Mouse (Mus musculus) embryonic stem cell, embryonic (primary cell): ENCODE data around the gene Ptprn2.

Experiments
- CTCF ChIA-PET, 4 experiments: fragments of 300-600 bp in 2 of 4; fragments of 350-600 bp in 2 of 4; sonication (Branson Sonifier 250); formaldehyde crosslinking; loops; one replicate each; lab custom pipeline; 2022; ENCODE audit warnings: inconsistent platforms in 2 of 4; lab: Charles Lee
- POLR2A ChIA-PET, 4 experiments: fragments of 300-600 bp in 2 of 4; fragments of 350-600 bp in 2 of 4; sonication (Branson Sonifier 250); formaldehyde crosslinking; loops; one replicate each; lab custom pipeline; 2022; ENCODE audit warnings: antibody characterized with exemption in 4 of 4, inconsistent platforms in 1 of 4; lab: Charles Lee

Ptprn2 gene

GRCm38 (mm10) chr12:116574720-116575119, 89.2 kb downstream of the Ptprn2 start:
- ChIA-PET CTCF (no interaction called here), POLR2A (interaction anchor here in 1 of 4 experiments (0.6 to 1.2 kb wide), 2 partner anchors 35 to 95 kb away, joined by 3 to 4 read pairs; no protein-coding TSS in a partner anchor)

- POLR2A ChIA-PET: interaction anchor here in 1 of 4 experiments (1.3 kb wide), 1 partner anchor 13 kb away, joined by 6 read pairs; no protein-coding TSS in a partner anchor
- CTCF ChIA-PET: interaction anchor here in 1 of 4 experiments (0.6 kb wide), 1 partner anchor 1185 kb away, joined by 3 read pairs; no protein-coding TSS in a partner anchor
These were observed 92.4 kb downstream of the Ptprn2 start for GRCm38 (mm10) chr12:116577917-116578316.

GRCm38 (mm10) chr12:116580827-116581544, 95.5 kb downstream of the Ptprn2 start:
- ChIA-PET CTCF (no interaction called here), POLR2A (interaction anchor here in 1 of 4 experiments (0.9 to 1.5 kb wide), 2 partner anchors 18 to 176 kb away, joined by 3 read pairs; partner anchors contain the start of gene Ncapg2)

- CTCF ChIA-PET: no interaction called here
- POLR2A ChIA-PET: interaction anchor here in 1 of 4 experiments (0.9 to 1.5 kb wide), 2 partner anchors 17 to 177 kb away, joined by 3 read pairs; partner anchors contain the start of gene Ncapg2
These were observed 96.3 kb downstream of the Ptprn2 start for GRCm38 (mm10) chr12:116581864-116582263.

GRCm38 (mm10) chr12:116582829-116583228, 97.3 kb downstream of the Ptprn2 start:
- POLR2A ChIA-PET: no interaction called here
- CTCF ChIA-PET: interaction anchor here in 1 of 4 experiments (0.7 kb wide), 1 partner anchor 65 kb away, joined by 3 read pairs; no protein-coding TSS in a partner anchor

- ChIA-PET CTCF (interaction anchor here in 2 of 4 experiments (0.6 to 1.6 kb wide), 3 partner anchors 35 to 293 kb away, joined by 3 to 4 read pairs (median 3); no protein-coding TSS in a partner anchor), POLR2A (no interaction called here)
These were observed 99.5 kb downstream of the Ptprn2 start for GRCm38 (mm10) chr12:116585001-116585400.

- POLR2A ChIA-PET: no interaction called here
- CTCF ChIA-PET: interaction anchor here in 3 of 4 experiments (0.6 to 1.6 kb wide), 3 partner anchors 34 to 323 kb away, joined by 3 to 5 read pairs (median 4); no protein-coding TSS in a partner anchor
These were observed 100.6 kb downstream of the Ptprn2 start for GRCm38 (mm10) chr12:116586167-116586566.

GRCm38 (mm10) chr12:116587548-116587947, 102.0 kb downstream of the Ptprn2 start:
- CTCF ChIA-PET: no interaction called here
- POLR2A ChIA-PET: interaction anchor here in 1 of 4 experiments (0.8 kb wide), 1 partner anchor 518 kb away, joined by 3 read pairs; no protein-coding TSS in a partner anchor

- CTCF ChIA-PET: no interaction called here
- POLR2A ChIA-PET: interaction anchor here in 1 of 4 experiments (2.5 kb wide), 1 partner anchor 12 kb away, joined by 6 read pairs; no protein-coding TSS in a partner anchor
These were observed 104.6 kb downstream of the Ptprn2 start for GRCm38 (mm10) chr12:116590076-116590475.

GRCm38 (mm10) chr12:116594457-116594856, 108.9 kb downstream of the Ptprn2 start:
- POLR2A ChIA-PET: interaction anchor here in 1 of 4 experiments (0.6 kb wide), 1 partner anchor 1186 kb away, joined by 3 read pairs; no protein-coding TSS in a partner anchor
- CTCF ChIA-PET: no interaction called here

GRCm38 (mm10) chr12:116594866-116595610, 109.5 kb downstream of the Ptprn2 start:
- ChIA-PET CTCF (interaction anchor here in 1 of 4 experiments (0.6 kb wide), 1 partner anchor 19 kb away, joined by 3 read pairs; no protein-coding TSS in a partner anchor), POLR2A (no interaction called here)

GRCm38 (mm10) chr12:116595727-116596126, 110.2 kb downstream of the Ptprn2 start:
- CTCF ChIA-PET: interaction anchor here in 1 of 4 experiments (0.6 kb wide), 1 partner anchor 20 kb away, joined by 3 read pairs; no protein-coding TSS in a partner anchor
- POLR2A ChIA-PET: interaction anchor here in 1 of 4 experiments (0.7 kb wide), 1 partner anchor 9 kb away, joined by 3 read pairs; no protein-coding TSS in a partner anchor

- ChIA-PET CTCF (no interaction called here), POLR2A (no interaction called here)
These were observed 111.5 kb downstream of the Ptprn2 start for GRCm38 (mm10) chr12:116596993-116597392.

GRCm38 (mm10) chr12:116597670-116598069, 112.2 kb downstream of the Ptprn2 start:
- CTCF ChIA-PET: no interaction called here

GRCm38 (mm10) chr12:116598123-116599005, 112.8 kb downstream of the Ptprn2 start:
- POLR2A ChIA-PET: interaction anchor here in 1 of 4 experiments (0.7 to 1.4 kb wide), 2 partner anchors 17 to 102 kb away, joined by 3 to 4 read pairs; no protein-coding TSS in a partner anchor
- CTCF ChIA-PET: no interaction called here

More at GRCm38 (mm10) chr12:116597670-116598069, 112.2 kb downstream of the Ptprn2 start:
- POLR2A ChIA-PET: no interaction called here

- ChIA-PET POLR2A (interaction anchor here in 1 of 4 experiments (0.7 to 1.4 kb wide), 2 partner anchors 18 to 104 kb away, joined by 3 to 4 read pairs; no protein-coding TSS in a partner anchor), CTCF (no interaction called here)
These were observed 114.0 kb downstream of the Ptprn2 start for GRCm38 (mm10) chr12:116599537-116599936.

GRCm38 (mm10) chr12:116600054-116600453, 114.5 kb downstream of the Ptprn2 start:
- CTCF ChIA-PET: no interaction called here
- POLR2A ChIA-PET: no interaction called here

- POLR2A ChIA-PET: no interaction called here
- CTCF ChIA-PET: no interaction called here
These were observed 115.9 kb downstream of the Ptprn2 start for GRCm38 (mm10) chr12:116601395-116601794.
